Mouse (Mus musculus) megakaryocyte, adult 5-6 weeks (primary cell): ENCODE measurements around the gene Il23a. TPM values are rescaled to one million over a fixed set of nuclear protein-coding genes. Genes with fewer than 3 reads are reported as not detected.
"Not testable (repeated sequence)": the region's sequence is repeated elsewhere in the genome, so short reads cannot be mapped to it uniquely, and the experiment has no call there.

Experiments
- ATAC-seq: 2 replicates; pipeline ENCODE4 v1.8.0; 2016; ENCODE audit warnings: mild to moderate bottlenecking, inconsistent platforms; ENCODE audit not compliant: poor library complexity, severe bottlenecking
- total RNA-seq, 2 experiments: library from RNA; stranded (forward) in 1 of 2; stranded (reverse) in 1 of 2; fragments of 153-499, 151-499 nt in 1 of 2; fragments of 221-1000, 200-1000 nt in 1 of 2; gene quantifications; 2 replicates each; pipeline versions ENCODE4 v1.2.3 to v1.2.4; 2015 to 2017

The Il23a gene
- total RNA-seq, 2 experiments from 2014 or later, result not detected

DNA sequence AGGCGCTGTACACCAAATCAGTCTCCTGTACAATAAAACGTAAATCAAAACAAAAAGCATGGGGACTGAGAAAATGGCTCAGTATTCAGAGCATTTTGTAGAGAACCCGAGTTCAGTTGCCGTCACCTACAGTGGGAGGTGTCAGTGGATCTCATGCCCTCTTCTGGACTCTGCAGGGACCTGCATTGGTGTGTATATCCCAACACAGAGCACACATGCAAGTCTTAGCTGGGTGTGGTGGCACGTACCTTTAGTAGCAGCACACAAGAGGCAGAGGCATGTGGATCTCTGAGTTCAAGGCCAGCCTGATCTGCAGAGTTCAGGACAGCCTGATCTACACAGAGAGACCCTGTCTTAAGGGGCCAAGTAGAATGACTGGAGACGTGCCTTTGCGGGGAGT lies 11.1 kb upstream of the Il23a start:
- ATAC-seq, result no peak

DNA sequence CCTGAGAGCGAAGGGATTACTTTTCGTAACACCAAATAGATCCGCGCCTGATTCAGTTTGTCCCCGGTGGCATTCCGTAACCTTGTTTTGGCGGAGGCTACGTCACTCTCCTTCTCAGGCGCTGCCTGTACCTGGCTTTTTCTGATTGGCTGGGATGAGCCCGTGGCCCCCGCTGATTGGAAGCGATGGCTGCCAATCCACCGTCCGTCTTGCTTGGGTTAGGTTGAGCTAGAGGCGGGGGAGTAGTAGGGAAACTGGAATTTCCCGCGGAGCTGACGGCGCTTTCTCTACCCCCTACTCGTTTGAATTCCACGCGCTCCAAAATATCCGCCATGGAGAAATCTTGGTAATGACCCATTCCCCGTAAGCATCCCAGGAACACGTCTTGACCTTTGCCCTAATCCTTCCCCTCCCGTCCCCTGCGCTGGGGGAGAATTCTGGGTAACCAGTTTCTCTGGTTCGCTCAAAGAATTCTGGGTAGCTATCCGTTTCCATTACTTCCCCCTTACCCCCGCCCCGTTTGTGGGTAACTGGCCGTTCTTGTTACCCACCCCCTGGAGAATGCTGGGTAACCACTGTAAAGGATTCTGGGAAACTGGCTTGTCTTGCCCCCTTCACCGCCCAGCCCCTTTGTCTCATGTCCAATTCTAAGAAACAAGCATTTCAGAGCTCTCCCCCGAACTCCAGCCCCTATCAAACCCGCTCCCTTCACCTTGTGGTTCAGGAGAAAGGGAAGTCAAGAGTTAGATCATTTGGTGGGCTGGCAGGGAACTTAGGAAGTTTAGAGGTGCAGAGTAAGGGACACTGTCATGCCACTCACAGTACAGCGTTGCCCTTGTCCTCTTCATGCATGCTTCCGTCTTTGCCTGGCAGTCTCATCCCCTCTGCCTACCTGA lies 4.8 kb upstream of the Il23a start, which contains the start of gene Pan2:
Gene Pan2 (plus strand): TSS at position 210 of the 896 bp plus-strand sequence.
- peak; percentile 90 for ATAC-seq

DNA sequence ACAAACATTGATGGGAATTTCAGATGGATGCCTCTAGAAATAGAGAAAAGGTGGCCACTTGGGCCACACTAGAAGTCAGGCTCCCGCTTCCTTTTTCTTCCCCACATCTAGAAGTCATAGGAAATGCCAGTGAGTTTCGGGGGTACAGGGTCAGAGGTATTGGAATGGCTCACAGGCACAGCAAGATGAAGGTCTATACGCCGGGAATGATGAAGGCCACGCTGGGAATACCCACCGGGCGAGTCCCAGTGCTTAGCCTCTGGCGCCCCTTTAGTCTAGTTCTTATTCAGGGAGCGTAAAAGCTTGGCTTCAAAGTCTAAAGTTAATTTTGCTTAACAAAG lies 4.2 kb upstream of the Il23a start:
- peak; percentile 1; the same call in 1 of the 2 replicates for ATAC-seq

- ATAC-seq, result no peak
Observed at GRCm38 (mm10) chr10:128302357-128302756, 3.8 kb upstream of the Il23a start.

GRCm38 (mm10) chr10:128298243-128298642 lies 309 bp downstream of the Il23a start:
- peak; percentile 38 for ATAC-seq

GRCm38 (mm10) chr10:128297622-128298021 lies 930 bp downstream of the Il23a start:
- no peak for ATAC-seq

- ATAC-seq, result no peak
Observed at GRCm38 (mm10) chr10:128297221-128297620, 1.3 kb downstream of the Il23a start.

DNA sequence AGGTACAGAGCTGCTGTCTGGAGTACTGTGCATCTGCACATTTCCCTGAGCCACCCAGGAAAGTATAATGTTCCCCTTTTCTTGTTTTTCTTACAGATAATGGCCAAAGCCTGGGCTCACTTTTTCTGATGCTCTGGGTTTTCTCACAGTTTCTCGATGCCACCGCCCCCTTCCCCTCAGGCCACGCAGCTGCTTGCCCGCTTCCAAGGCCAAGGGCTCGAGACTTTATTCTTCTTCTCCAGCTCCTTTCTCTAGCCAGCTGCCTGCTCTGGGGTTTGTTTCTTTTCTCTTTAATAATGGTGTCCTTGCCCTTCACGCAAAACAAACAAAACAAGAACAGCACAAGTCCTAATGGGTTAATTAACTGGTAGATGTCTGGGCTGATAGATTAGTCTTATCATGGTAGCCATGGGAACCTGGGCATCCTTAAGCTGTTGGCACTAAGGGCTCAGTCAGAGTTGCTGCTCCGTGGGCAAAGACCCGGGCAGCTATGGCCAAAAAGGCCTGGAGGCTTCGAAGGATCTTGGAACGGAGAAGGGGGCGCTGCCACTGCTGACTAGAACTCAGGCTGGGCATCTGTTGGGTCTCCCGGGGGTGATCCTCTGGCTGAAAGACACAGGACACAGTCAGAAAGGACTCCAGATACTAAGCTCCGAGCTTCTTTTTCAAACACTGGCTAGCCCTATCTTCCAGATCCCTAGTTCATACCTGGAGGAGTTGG lies 2.0 kb downstream of the Il23a start:
- no peak for ATAC-seq

GRCm38 (mm10) chr10:128290594-128290993 lies 8.0 kb downstream of the Il23a start:
- not testable (repeated sequence) for ATAC-seq

GRCm38 (mm10) chr10:128283604-128284579 lies 14.7 kb downstream of the Il23a start:
- peak; percentile 70 for ATAC-seq

- no peak for ATAC-seq
Observed at GRCm38 (mm10) chr10:128282886-128283450, 15.6 kb downstream of the Il23a start.

DNA sequence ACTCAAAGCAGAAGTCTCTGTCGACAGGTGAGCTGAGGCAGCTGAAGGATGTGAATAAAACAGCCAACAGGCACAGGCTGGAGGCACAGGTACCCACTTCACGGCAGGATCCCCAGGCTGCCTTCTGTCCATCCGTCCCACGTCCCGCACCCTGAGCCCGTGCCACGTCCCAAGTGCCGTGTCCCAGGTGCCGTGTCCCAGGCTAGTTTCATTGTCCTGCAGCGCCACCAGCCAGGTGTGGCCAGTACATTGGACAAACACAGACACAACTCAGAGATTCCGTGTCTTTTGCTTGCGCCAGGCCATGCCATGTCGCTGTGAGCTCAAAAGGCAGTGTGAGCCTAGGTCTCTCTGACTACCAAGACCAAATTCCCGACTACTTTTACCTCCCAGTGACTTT lies 16.9 kb downstream of the Il23a start:
- no peak for ATAC-seq

GRCm38 (mm10) chr10:128280943-128281342 lies 17.6 kb downstream of the Il23a start:
- ATAC-seq, result no peak

- no peak for ATAC-seq
Observed at GRCm38 (mm10) chr10:128278158-128278557, 20.4 kb downstream of the Il23a start.

DNA sequence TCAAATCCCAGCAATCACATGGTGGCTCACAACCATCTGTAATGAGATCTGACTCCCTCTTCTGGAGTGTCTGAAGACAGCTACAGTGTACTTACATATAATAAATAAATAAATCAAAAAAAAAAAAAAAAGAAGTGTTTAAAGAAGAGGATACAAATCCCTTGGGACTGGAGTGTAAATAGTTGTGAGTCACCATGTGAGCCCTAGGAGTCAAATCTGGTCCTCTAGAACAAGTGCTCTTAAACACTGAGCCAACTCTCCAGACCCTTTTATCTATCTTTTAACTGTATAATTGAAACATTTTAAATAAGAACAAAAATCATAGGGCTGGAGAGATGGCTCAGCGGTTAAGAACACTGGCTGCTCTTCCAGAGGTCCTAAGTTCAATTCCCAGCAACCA lies 23.2 kb downstream of the Il23a start:
- not testable (repeated sequence) for ATAC-seq

DNA sequence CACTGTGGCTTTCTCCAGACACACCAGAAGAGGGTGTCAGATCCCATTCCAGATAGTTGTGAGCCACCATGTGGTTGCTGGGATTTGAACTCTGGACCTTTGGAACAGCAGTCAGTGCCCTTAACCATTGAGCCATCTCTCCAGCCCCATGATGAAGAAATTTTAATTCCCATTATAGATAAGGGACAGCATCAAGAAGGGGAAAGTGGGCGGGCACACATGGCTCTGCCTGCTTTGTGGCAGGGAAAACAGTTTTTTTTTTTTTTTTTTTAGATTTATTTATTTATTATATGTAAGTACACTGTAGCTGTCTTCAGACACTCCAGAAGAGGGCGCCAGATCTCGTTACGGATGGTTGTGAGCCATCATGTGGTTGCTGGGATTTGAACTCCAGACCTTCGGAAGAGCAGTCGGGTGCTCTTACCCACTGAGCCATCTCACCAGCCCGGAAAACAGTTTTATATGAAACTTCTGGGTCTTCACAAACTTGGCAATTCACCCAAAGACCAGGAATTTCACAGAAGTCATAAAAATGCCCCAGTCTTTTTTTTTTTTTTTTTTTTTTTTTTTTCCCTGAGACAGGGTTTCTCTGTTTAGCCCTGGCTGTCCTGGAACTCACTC lies 25.6 kb downstream of the Il23a start:
- ATAC-seq, result not testable (repeated sequence)

DNA sequence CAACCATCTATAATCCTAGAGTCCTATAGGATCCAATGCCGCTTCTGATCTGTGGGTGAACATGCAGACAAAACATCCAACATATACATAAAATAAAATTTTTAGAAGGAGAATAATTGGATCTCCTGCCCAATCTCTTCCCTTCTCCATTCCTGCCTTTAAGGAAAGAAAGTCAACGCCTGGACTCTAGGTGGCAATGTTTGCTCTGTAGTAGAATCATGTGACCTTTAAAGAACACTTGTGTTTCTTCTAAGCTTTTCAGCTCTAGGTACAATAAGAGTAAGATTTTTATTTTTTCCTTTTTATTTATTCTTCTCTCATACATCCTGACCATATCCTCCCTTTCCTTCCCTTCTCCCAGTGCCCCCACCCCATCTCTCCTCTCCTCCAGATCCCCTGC lies 26.7 kb downstream of the Il23a start:
- ATAC-seq, result no peak

GRCm38 (mm10) chr10:128270866-128271265 lies 27.7 kb downstream of the Il23a start:
- ATAC-seq, result peak; percentile 11

DNA sequence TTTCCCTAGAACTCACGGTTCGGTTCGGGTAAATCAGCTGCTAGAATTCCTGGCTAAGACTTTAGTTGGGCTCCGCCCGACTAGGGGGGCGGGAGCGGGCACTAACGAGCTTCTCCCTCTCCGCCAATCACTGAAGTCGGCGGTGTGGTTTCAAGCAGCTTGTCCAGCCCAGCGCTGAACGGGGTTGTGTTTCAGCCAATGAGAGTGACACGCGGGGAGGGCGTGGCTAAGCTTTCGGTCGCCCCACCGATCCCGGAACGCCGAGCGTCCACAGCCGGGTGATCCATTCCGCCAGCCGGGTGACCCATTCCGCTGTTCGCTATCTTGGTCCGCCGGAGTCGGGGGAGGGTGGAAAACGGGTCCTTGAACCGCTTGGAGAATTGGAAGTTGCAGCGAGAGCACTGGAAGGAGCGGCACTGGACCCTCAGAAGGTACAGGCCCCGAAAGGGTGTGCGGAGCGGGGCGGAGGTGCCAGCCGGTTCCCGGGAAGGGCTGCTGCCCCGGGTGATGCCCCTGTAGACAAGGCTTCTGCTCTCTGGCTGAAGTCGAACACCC lies 28.2 kb downstream of the Il23a start, which contains the start of gene Stat2:
Gene Stat2 (plus strand): TSS at position 273 of the 555 bp plus-strand sequence.
- ATAC-seq, result peak; percentile 99
